Mouse (Mus musculus) induced T-regulatory cell, adult 2 months (primary cell): ENCODE data around the gene 2310007B03Rik.

Experiments used
- DNase-seq: peaks from one replicate; pipeline ENCODE4 v3.0.0-alpha.2; 2012; ENCODE audit warnings: low read depth

2310007B03Rik gene

DNA sequence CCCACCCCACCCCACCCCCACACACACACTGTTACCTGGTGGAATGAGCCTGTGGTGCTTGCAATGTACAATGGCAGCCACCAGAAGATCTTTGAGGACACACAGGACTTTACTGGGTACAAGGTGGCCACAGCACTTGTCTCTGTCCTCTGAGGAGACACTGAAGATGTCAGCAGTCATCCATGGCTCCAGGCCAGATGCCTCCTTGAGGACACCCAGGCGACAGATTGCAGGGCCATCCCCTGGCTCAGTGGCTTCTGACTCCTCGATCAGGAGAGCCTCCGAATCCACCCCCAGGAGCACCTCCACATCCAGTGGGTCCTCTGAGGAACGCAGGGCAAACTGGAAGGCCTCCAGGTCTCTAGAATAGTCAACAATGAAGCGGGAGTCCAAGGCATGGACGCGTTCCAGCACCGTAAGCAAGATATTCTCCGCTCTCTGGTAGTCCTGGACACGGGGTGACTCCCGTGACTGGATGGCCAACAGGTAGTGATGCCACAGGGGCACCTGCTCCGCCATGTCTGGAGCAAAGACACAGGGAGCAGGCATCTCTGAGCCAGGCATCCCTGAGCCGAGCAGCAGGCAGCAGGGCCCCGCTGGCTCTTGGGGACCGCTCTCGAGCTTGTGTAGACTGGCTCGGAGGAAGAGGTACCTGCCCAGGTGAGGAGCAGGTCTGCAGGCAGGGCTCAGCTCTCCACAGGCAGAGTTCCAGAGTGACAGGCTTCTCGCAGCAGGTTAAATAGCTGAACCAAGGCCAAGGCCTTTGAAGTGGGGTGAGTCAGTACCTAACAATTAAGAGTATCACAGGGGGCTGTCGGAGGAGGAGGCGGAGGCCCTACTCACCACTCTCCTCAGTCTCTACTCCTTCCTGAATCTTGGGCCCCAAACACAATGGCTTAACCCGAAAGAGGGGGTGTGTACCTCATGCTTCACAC lies 915 bp downstream of the 2310007B03Rik start:
- DNase-seq, result no peak

DNA sequence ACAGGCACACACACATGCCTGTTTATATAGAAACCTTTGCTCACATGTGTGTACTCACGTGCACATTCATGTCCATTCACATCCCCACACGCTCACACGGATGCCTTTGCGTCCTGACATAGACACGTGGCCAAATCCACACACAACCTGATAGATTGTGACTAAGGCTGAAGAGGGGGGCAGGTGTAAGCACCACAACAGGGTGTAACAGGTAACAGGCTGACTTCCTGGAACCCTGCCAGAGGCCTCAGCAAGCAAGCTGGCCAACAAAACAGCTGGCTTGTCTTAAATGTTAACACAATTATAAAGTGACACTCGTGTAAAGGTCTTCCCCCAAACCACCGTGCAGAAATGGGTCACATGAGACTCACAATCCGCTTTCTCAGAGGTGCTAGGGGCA lies 1.8 kb downstream of the 2310007B03Rik start:
- no peak for DNase-seq

DNA sequence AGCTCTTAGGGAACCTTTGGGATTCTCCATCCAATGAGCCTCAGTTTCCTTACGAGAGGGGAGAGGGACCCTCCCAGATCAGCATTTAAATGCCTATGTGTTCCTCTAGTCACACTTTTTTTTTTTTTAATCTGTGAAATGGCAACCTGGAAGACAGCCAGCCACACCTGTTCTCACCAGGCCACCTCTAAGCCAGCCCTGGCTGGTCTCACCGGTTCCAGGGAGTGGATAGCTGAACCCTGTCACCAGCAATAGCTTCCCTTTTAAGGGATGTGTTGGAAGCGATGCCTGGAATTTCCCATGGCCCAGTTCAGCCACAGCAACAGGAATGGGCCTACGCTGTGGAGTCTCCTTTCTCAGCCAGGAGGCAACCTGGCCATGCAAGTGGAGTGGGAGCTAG lies 3.2 kb downstream of the 2310007B03Rik start:
- DNase-seq, result no peak

DNA sequence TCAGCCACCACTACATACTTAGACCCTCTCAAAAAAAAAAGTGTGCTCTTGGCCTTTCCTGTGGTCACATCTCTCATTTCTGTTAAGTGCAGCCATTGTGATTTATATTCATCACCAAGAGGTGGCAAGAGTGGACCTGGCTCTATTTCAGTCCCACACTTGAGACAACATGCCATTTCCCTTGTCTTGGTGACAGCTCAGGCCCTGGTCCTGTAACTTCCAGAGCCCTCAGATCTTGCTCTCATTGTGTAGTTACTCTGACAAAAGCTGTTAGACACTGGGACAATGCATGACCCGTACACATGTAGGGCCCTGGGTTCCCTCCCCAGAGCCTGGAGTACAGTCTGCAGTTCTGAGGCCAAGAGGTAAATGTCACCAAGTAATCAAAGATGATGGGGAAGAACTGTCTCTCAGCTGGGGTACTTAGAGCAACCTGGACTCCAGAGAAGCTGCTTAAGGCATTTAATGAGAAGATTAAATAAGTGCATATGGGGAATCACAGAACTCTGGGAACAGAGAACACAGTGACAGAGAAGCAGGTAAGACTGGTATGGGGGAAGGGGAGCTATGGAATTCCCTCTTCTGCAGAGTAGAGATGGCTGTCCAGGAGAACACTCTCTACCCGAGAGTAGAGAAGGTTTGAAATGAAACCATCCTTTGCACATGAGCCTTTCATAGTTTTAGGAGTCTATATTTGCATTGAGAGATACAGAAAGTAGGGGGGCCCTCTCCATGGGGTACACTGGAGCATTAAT lies 9.7 kb downstream of the 2310007B03Rik start:
- DNase-seq, result no peak

DNA sequence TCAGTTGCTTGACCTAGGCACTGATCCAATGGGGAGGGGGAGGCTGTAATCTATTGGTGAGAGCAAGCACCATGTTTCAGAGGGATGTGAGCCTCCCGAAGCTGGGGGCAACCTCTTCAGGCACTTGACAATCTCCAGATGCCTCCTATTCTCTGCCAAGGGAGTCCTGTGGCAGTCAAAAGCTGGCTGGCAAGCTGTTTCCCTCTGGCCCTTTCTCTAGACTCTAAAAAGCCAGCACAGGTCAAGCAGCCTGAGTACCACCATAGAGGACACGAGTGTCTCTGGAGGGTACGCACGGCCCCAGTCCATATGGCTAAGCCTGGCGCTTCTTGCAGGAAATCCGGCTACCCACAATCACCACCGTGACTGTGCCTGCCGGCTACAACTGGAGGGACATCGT lies 16.6 kb downstream of the 2310007B03Rik start:
- DNase-seq, result no peak

DNA sequence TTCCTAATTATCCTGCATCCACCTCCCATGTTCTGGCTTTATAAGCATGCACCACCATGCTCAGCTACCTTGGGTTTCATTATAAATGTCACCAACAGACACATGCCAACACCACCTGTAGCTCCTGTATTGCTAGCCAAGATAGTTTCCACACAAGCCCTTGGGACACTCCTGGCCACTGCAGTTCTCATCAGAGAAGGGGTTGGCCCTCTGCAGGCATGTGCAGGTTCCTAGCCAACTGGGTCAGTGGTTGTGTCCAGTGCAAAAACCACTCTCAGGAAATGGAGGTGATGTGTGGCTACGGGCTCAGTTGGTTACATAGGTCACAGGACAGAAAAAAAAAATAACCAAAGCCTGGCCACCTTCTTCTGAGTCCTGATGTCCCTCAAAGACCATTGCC lies 17.9 kb downstream of the 2310007B03Rik start:
- no peak for DNase-seq

DNA sequence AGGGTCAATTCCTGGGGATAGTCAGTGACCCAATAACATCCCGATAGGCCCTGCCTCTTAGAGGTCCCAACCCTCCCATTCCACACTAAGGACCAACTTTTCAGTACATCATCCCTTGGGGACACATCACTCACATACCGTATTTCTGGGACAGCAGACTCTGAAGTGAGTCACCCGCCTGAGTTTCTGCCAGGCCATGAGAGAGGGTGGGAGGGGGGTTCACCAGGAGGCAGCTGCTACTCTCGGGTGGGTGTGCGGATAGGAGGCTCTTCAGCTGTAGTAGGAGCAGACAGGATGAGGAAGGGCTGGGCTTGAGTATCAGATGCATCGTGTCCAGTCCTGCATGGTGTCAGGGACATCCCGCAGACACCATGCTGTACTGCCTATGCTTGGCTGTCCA lies 21.0 kb downstream of the 2310007B03Rik start:
- DNase-seq, result no peak

DNA sequence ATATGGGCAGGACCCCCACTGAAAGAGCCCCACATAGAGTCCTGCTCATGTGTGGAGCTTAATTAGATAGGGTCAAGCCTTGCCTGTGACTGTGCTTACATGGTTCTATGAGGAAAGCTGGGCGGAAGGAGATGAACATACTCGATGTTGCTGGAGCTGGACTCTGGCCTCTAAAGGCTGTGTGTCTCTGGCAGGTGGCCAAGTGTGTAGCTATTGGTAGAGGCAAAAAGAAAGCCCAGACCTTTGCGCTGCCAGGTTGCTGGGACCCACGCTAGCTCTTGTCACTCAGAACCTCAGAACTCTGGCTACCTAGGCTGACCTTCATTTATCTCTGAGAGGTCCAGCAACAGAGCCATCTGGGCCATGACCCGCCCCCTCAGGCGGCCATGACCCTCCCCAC lies 22.2 kb downstream of the 2310007B03Rik start:
- DNase-seq, result no peak

GRCm38 (mm10) chr1:93135036-93135526 lies 25.7 kb downstream of the 2310007B03Rik start, which contains the start of gene Agxt:
Gene Agxt, plus strand, starts transcription at chr1:93135240.
- no peak for DNase-seq

DNA sequence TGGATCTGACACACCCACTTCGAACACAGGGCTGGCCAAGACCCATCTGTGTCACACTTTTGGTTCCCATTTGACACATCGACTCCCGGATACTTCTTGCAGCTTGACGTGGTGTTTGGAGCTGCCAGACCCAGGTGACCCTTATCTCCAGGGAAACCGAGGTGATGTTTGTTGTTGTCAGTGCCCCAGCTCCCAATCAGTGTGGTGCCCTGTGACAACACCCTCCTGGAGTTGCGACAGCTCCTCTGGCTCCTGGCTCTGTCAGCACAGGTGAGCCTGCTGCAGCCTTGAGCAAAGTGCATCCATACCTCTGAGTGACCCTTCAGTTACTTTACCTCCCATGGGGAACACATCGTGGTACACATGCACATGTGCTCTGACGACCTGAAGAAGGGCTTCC lies 28.1 kb downstream of the 2310007B03Rik start:
- DNase-seq, result no peak

DNA sequence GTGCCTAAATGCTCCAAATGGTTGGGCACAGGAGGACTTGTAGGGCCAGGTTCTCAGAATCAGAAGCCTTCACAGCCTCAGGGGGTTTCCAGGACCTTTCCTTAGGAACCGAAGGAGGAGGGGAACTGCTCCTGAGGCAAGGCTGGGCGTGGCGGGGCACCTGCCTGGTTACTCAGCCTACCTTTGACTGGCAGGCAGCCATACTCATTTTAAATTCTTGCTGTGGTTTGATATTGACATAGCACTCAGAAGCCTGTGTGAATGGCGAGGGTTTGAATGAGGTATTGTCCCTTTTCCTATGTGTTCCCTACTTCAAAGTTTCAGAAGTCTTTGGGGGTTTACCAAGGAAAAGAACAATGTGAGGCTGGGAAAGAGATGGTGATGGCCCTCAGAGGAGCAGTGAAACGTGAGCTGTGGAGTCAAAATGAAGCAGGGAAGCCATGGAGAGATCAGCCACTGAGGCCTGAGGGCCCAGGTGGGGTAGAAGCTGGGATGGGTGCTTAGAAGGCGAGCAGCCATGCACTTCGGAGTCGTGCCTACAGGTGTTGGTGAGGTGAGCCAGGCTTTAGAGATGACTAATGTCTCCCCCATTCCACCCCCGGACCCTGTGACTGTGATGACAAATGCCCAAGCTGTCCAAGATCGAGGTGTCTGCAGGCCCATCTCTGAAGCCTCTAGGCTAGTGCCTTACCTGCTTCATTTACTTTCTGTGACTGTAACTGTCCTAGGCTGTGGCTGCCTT lies 30.3 kb downstream of the 2310007B03Rik start:
- no peak for DNase-seq

DNA sequence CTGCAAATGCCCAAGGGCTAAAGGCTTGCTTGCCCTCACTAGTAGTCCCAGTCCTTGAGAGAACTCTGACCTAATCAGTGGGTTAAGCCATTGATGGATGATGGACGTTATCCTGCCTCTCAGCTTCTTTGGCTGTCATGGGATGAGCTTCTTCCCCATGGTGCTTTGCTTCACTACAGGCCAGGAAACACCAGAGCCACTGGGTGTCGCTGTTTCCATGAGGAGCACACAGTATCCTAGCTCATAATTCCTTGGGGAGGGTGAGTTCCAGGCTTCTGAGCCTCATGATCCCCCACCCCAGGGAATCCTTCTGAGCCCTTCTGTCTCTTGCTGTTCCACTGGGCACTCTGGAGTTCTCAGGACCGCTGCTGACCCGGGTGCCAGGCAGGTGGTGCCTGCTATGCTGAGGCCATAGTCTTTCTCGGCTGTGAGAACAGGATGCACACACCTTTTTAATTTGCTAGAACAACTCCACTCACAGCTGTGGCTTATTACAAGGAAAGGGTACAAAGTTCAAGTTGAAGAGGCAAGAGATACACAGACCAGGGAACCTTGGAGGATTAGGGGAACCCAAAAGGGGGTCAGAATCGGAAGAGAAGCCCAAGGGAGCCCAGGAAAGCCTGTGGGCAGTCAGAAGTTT lies 31.9 kb downstream of the 2310007B03Rik start:
- DNase-seq, result no peak

DNA sequence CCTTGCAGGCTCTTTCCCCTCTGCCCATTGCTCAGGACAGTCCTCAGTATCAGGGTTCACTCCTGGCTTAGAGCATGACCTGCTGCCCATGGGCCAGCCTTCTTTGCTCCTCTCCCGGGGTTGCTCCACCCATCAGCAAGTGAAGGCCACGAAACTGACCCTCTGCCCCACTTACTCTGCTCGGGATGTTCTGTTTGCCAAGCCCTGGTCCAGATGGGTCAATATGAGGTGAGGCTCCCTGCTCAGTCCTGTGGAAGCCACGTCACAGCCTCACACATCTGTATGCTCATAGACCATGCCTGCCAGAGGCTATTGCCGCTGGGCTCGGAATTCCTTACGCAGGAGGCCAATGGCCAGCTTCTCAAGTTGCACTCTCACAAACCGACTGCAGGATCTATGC lies 32.5 kb downstream of the 2310007B03Rik start:
- DNase-seq, result no peak

DNA sequence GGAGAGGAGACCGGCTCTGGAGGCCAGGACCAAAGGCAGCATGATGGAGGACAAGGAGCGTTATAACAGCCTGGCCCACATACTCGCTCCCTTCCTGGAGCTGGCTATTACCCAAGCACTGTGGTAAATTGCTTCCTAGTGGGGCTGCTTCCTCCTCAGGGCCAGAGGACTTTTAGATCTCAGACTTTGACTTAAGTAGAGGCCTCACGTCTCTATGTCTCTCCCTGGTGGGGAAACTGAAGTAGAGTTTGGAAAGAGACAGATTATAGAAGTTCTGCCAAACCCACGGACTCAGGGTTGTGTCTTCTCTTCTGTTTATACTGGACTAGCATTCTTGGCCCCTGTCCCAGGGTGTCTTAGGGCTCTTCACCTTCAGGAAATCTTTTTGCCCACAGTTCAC lies 35.5 kb downstream of the 2310007B03Rik start:
- no peak for DNase-seq

DNA sequence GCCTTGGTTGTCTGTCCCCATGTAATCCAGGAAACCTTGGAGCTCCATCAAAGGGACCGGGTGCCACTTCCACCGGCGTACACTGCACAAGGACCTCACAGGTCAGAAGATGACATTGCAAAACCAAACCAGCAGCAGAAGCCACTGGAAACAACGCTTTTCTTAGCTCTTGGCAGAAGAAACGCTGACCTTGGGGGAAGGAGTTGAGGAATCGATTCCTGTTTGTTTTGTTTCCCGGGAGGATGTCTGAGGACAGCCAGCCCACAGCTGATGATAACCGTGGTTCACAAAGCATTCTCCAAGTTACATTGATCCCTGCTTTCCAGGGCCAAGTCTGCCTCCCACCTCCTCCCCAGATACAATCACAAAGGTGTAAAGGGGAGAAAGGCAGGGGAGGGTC lies 36.7 kb downstream of the 2310007B03Rik start:
- no peak for DNase-seq

DNA sequence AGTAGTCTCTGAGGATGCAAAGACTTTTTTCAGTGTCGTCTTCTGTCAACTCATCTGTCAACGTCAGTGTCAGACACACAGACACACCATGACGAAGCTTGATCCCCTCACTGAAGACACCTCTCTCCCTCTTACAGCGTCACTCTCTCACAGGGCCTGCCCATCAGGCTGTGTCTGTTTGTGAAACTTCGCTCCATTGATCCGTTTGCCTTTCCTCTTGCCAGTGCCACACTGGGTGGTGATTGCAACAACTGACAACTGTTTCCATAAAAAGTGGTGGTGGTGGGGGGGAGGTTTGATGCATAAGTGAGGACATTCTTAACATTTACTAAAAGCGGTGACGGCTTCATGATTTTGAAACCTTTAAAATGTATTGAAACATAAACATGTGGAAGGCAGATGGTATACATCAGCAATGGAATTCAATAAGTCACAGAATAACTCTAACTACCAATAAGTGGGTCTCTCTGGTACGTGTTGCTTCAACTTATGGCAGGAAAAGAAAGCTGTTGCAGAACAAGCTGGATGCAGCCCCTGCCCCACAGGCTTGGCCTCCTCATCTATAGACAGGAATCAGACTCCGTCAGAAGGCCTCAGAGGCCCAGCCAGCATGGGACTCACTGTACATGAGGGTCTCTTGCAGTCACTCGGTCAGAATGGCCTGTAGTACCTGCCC lies 37.4 kb downstream of the 2310007B03Rik start:
- DNase-seq, result no peak

- no peak for DNase-seq
Observed at GRCm38 (mm10) chr1:93118816-93119215, 41.9 kb downstream of the 2310007B03Rik start.

- DNase-seq, result no peak
Observed at GRCm38 (mm10) chr1:93115471-93115870, 45.3 kb downstream of the 2310007B03Rik start.

- DNase-seq, result peak; percentile 79
Observed at GRCm38 (mm10) chr1:93114713-93115463, 45.9 kb downstream of the 2310007B03Rik start.

- no peak for DNase-seq
Observed at GRCm38 (mm10) chr1:93102700-93103099, 58.0 kb downstream of the 2310007B03Rik start.
